Mouse (Mus musculus): Measurements from ENCODE around the gene Tcte1. TPM values are rescaled to one million over a fixed set of nuclear protein-coding genes. Genes with fewer than 3 reads are reported as not detected.

The Tcte1 gene
- polyA plus RNA-seq, 1 experiment, result 2.0 TPM

- DNase-seq (ENCODE audit: extremely low spot score in 1 of 2, low spot score in 1 of 2), result no peak
These were observed 40.0 kb downstream of the Tcte1 start for GRCm38 (mm10) chr17:45563216-45563615.

- peak; percentile 78 to 93 for DNase-seq (ENCODE audit: extremely low spot score in 1 of 2, low spot score in 1 of 2)
These were observed 40.7 kb downstream of the Tcte1 start, which contains the start of gene Slc35b2 for GRCm38 (mm10) chr17:45563655-45564530. Slc35b2 (plus strand) TSS chr17:45563874.

- no peak for DNase-seq (ENCODE audit: extremely low spot score in 1 of 2, low spot score in 1 of 2)
These were observed 41.4 kb downstream of the Tcte1 start for GRCm38 (mm10) chr17:45564531-45565084.

GRCm38 (mm10) chr17:45565103-45565502, 41.9 kb downstream of the Tcte1 start:
- no peak for DNase-seq (ENCODE audit: extremely low spot score in 1 of 2, low spot score in 1 of 2)

- no peak for DNase-seq (ENCODE audit: extremely low spot score in 1 of 2, low spot score in 1 of 2)
These were observed 42.8 kb downstream of the Tcte1 start for GRCm38 (mm10) chr17:45566031-45566359.

GRCm38 (mm10) chr17:45566360-45567161, 43.3 kb downstream of the Tcte1 start:
- DNase-seq (ENCODE audit: extremely low spot score in 1 of 2, low spot score in 1 of 2), result no peak

GRCm38 (mm10) chr17:45567162-45567601, 43.9 kb downstream of the Tcte1 start:
- no peak for DNase-seq (ENCODE audit: extremely low spot score in 1 of 2, low spot score in 1 of 2)

GRCm38 (mm10) chr17:45568990-45569389, 45.8 kb downstream of the Tcte1 start:
- no peak for DNase-seq (ENCODE audit: extremely low spot score in 1 of 2, low spot score in 1 of 2)

GRCm38 (mm10) chr17:45569999-45570398, 46.8 kb downstream of the Tcte1 start:
- DNase-seq (ENCODE audit: extremely low spot score in 1 of 2, low spot score in 1 of 2), result no peak

- peak in 1 of 2 experiments; percentile 74 for DNase-seq (ENCODE audit: extremely low spot score in 1 of 2, low spot score in 1 of 2)
These were observed 49.2 kb downstream of the Tcte1 start for GRCm38 (mm10) chr17:45572103-45573086.

GRCm38 (mm10) chr17:45573087-45573779, 50.0 kb downstream of the Tcte1 start, which contains the start of gene Hsp90ab1:
Hsp90ab1 (minus strand) TSS chr17:45573271.
- peak; percentile 96 to 100 for DNase-seq (ENCODE audit: extremely low spot score in 1 of 2, low spot score in 1 of 2)

GRCm38 (mm10) chr17:45573780-45574123, 50.5 kb downstream of the Tcte1 start:
- DNase-seq (ENCODE audit: extremely low spot score in 1 of 2, low spot score in 1 of 2), result peak; percentile 94 to 98

GRCm38 (mm10) chr17:45574129-45574761, 51.0 kb downstream of the Tcte1 start:
- DNase-seq (ENCODE audit: extremely low spot score in 1 of 2, low spot score in 1 of 2), result peak; percentile 81 to 86

- no peak for DNase-seq (ENCODE audit: extremely low spot score in 1 of 2, low spot score in 1 of 2)
These were observed 52.1 kb downstream of the Tcte1 start for GRCm38 (mm10) chr17:45575123-45575897.

- no peak for DNase-seq (ENCODE audit: extremely low spot score in 1 of 2, low spot score in 1 of 2)
These were observed 55.0 kb downstream of the Tcte1 start for GRCm38 (mm10) chr17:45578242-45578641.

- no peak for DNase-seq (ENCODE audit: extremely low spot score in 1 of 2, low spot score in 1 of 2)
These were observed 55.6 kb downstream of the Tcte1 start for GRCm38 (mm10) chr17:45578843-45579242.

- DNase-seq (ENCODE audit: extremely low spot score in 1 of 2, low spot score in 1 of 2), result no peak
These were observed 56.3 kb downstream of the Tcte1 start for GRCm38 (mm10) chr17:45579554-45579953.

GRCm38 (mm10) chr17:45580958-45581477, 57.8 kb downstream of the Tcte1 start:
- DNase-seq (ENCODE audit: extremely low spot score in 1 of 2, low spot score in 1 of 2), result no peak

Data from frontal cortex, adult 2 months (tissue).